Mouse (Mus musculus) ES-Bruce4 (cell line): ENCODE data around the gene Rgs12.

ENCODE experiments used
- CTCF ChIP-seq: IDR thresholded peaks from one replicate; pipeline ENCODE4 v1.8.1; 2011; ENCODE audit warnings: low read depth, low read length
- POLR2A ChIP-seq: IDR thresholded peaks from one replicate; pipeline ENCODE4 v1.8.1; 2011; ENCODE audit warnings: low read length; ENCODE audit not compliant: insufficient read depth

DNA sequence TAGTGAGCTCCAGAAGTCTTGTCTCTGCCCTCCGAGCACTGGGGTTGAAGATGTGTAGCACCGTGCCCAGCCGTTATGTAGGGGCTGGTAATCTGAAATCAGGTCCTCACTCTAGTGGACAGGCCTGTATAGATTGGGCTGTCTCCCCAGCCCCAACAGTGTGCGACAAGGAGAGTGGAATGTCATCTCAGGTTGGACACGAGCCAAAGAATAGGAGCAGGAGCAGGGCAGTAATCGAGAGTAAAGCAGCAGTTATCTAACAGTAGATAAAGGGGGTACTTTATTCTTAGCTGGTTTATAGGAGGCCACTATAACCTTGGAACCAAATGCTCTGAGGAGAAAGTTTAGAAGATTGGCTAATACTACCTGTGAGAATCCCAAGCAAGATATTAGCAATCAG, 30.9 kb downstream of the Rgs12 start:
- TF ChIP-seq CTCF (no peak), POLR2A (no peak)
